Mouse (Mus musculus) midbrain, embryonic 14.5 days (tissue): ENCODE results near the gene 4930572O03Rik. TPM values are rescaled to one million over a fixed set of nuclear protein-coding genes. Genes with fewer than 3 reads are reported as not detected.
"Not testable (repeated sequence)": the region's sequence is repeated elsewhere in the genome, so short reads cannot be mapped to it uniquely, and the experiment has no call there.

Experiments used
- ATAC-seq: fragments of 200-750 bp; cut with Nextera tagmentation; 2 replicates; pipeline ENCODE4 v1.8.0; 2017; ENCODE audit warnings: moderate number of reproducible peaks, moderate library complexity; ENCODE audit not compliant: low FRiP score, low TSS enrichment
- DNase-seq: peaks from one replicate; pipeline ENCODE4 v3.0.0-alpha.2; 2015
- H3K27ac ChIP-seq: fragments of 300-500 bp; sonication (generic); replicated peaks from 2 replicates; pipeline ENCODE4 v1.5.1; 2014; ENCODE audit warnings: mild to moderate bottlenecking, low read depth, low read length, moderate library complexity
- H3K27me3 ChIP-seq: fragments of 300-500 bp; sonication (generic); 2 replicates; pipeline ENCODE4 v1.6.1; 2014; ENCODE audit warnings: low read length, control low read depth, mixed read lengths; ENCODE audit not compliant: control insufficient read depth, insufficient read depth
- H3K36me3 ChIP-seq: fragments of 300-500 bp; sonication (generic); 2 replicates; pipeline ENCODE4 v1.6.1; 2014; ENCODE audit warnings: low read length, control low read depth; ENCODE audit not compliant: control insufficient read depth, insufficient read depth
- H3K4me1 ChIP-seq: fragments of 300-500 bp; sonication (generic); 2 replicates; pipeline ENCODE4 v1.6.1; 2014; ENCODE audit warnings: mild to moderate bottlenecking, antibody characterized with exemption, low read length, control low read depth; ENCODE audit not compliant: control insufficient read depth, insufficient read depth
- H3K4me2 ChIP-seq: fragments of 300-500 bp; sonication (generic); 2 replicates; pipeline ENCODE4 v1.6.1; 2014; ENCODE audit warnings: mild to moderate bottlenecking, low read length, moderate library complexity
- H3K4me3 ChIP-seq: fragments of 300-500 bp; sonication (generic); replicated peaks from 2 replicates; pipeline ENCODE4 v1.5.1; 2014; ENCODE audit warnings: low read depth, low read length
- H3K9ac ChIP-seq: fragments of 300-500 bp; sonication (generic); replicated peaks from 2 replicates; pipeline ENCODE4 v1.6.1; 2014; ENCODE audit warnings: mild to moderate bottlenecking, low read length, moderate library complexity
- H3K9me3 ChIP-seq: fragments of 300-500 bp; sonication (generic); 2 replicates; pipeline ENCODE4 v1.6.1; 2016; ENCODE audit warnings: low read length, control low read depth, mixed read lengths; ENCODE audit not compliant: control insufficient read depth
- WGBS: fragments of 180-500 bp; shearing (Covaris S2); extraction: QIAGEN DNeasy Blood & Tissue Kit; methylation state at CpG from one replicate; pipeline ENCODE4 v1.1.7; 2014; 5-methylcytosine and 5-hydroxymethylcytosine counted together
- polyA plus RNA-seq: library from polyadenylated mRNA; unstranded; fragments of >200 nt; fragmentation: Nextera tagmentation; extraction: Ambion mirVana; gene quantifications from 2 replicates; pipeline ENCODE4 v1.2.1, GENCODE M21; 2014

4930572O03Rik gene
- polyA plus RNA-seq, 1 experiment from 2014 or later = not detected

GRCm38 (mm10) chr5:15645707-15646106 is 11.2 kb downstream of the 4930572O03Rik start:
- not testable (repeated sequence) for H3K27ac ChIP-seq
- WGBS = 27% methylated on average over 6 of the region's 6 CpGs
- peak; percentile 8 for DNase-seq

GRCm38 (mm10) chr5:15637637-15638036 is 19.2 kb downstream of the 4930572O03Rik start:
- ATAC-seq = peak; percentile 85
- not testable (repeated sequence) for H3K4me1 ChIP-seq, H3K4me2 ChIP-seq, H3K36me3 ChIP-seq, H3K9me3 ChIP-seq, H3K27me3 ChIP-seq, H3K27ac ChIP-seq, DNase-seq, H3K4me3 ChIP-seq, H3K9ac ChIP-seq
- WGBS = 59% methylated on average over 2 of the region's 2 CpGs

More at GRCm38 (mm10) chr5:15645707-15646106, 11.2 kb downstream of the 4930572O03Rik start:
- not testable (repeated sequence) for H3K27me3 ChIP-seq, H3K4me2 ChIP-seq, H3K9me3 ChIP-seq, H3K4me1 ChIP-seq, H3K4me3 ChIP-seq, ATAC-seq, H3K36me3 ChIP-seq, H3K9ac ChIP-seq

GRCm38 (mm10) chr5:15630068-15630467 is 26.8 kb downstream of the 4930572O03Rik start:
- H3K36me3 ChIP-seq, H3K9me3 ChIP-seq, H3K9ac ChIP-seq, H3K27ac ChIP-seq, H3K4me3 ChIP-seq, ATAC-seq, H3K4me1 ChIP-seq, H3K4me2 ChIP-seq, H3K27me3 ChIP-seq: not testable (repeated sequence)
- peak; percentile 51 for DNase-seq
- 35% methylated on average over 5 of the region's 5 CpGs for WGBS

- WGBS = 42% methylated on average over 1 of the region's 1 CpGs
- not testable (repeated sequence) for H3K27ac ChIP-seq, H3K36me3 ChIP-seq, H3K4me1 ChIP-seq, H3K4me2 ChIP-seq, H3K9me3 ChIP-seq, H3K27me3 ChIP-seq, H3K4me3 ChIP-seq, H3K9ac ChIP-seq, ATAC-seq, DNase-seq
Measured at GRCm38 (mm10) chr5:15628136-15628535, 28.7 kb downstream of the 4930572O03Rik start.

GRCm38 (mm10) chr5:15618764-15619163 is 38.1 kb downstream of the 4930572O03Rik start, which contains the start of gene Speer4d:
TSS of gene Speer4d (plus strand) at chr5:15619064.
- not testable (repeated sequence) for ATAC-seq, H3K4me1 ChIP-seq, DNase-seq, H3K36me3 ChIP-seq, H3K9me3 ChIP-seq, H3K27me3 ChIP-seq, H3K4me3 ChIP-seq, H3K4me2 ChIP-seq, H3K27ac ChIP-seq, H3K9ac ChIP-seq
- 56% methylated on average over 1 of the region's 1 CpGs for WGBS

GRCm38 (mm10) chr5:15616195-15616594 is 40.7 kb downstream of the 4930572O03Rik start:
- not testable (repeated sequence) for H3K27me3 ChIP-seq, H3K36me3 ChIP-seq, H3K9me3 ChIP-seq, H3K4me3 ChIP-seq, H3K4me1 ChIP-seq, DNase-seq, H3K9ac ChIP-seq, H3K27ac ChIP-seq, H3K4me2 ChIP-seq
- ATAC-seq = peak; percentile 70; the same call in 1 of the 2 replicates
- WGBS = 70% methylated on average over 3 of the region's 3 CpGs

- not testable (repeated sequence) for H3K9ac ChIP-seq, H3K36me3 ChIP-seq, H3K9me3 ChIP-seq, H3K27me3 ChIP-seq, H3K4me3 ChIP-seq, H3K4me2 ChIP-seq, H3K27ac ChIP-seq, ATAC-seq, H3K4me1 ChIP-seq
- peak; percentile 63 for DNase-seq
- WGBS = 10% methylated on average over 1 of the region's 1 CpGs
Measured at GRCm38 (mm10) chr5:15610695-15611094, 46.2 kb downstream of the 4930572O03Rik start.

GRCm38 (mm10) chr5:15606677-15607076 is 50.2 kb downstream of the 4930572O03Rik start:
- 62% methylated on average over 6 of the region's 6 CpGs for whole genome bisulfite sequencing
- H3K27me3 ChIP-seq, H3K4me2 ChIP-seq, DNase-seq, H3K9ac ChIP-seq, H3K4me1 ChIP-seq, H3K36me3 ChIP-seq, H3K27ac ChIP-seq, H3K4me3 ChIP-seq: not testable (repeated sequence)
- ATAC-seq = peak; percentile 78
- peaks cover 20% of the 10 kb centered on the region for H3K9me3 ChIP-seq

- H3K36me3 ChIP-seq, H3K27me3 ChIP-seq, H3K9ac ChIP-seq, H3K4me2 ChIP-seq, H3K4me3 ChIP-seq, H3K4me1 ChIP-seq, DNase-seq, H3K27ac ChIP-seq: not testable (repeated sequence)
- ATAC-seq = peak; percentile 51; the same call in 1 of the 2 replicates
- H3K9me3 ChIP-seq = peaks cover 25% of the 10 kb centered on the region
- 76% methylated on average over 8 of the region's 8 CpGs for WGBS
Measured at GRCm38 (mm10) chr5:15603585-15603984, 53.3 kb downstream of the 4930572O03Rik start.
